Mouse (Mus musculus): Measurements from ENCODE around the gene Mip.

GRCm38 (mm10) chr10:128227592-128227991, 2.0 kb downstream of the Mip start:
- TF ChIP-seq CTCF (IDR thresholded peaks at IDR 0.05; ENCODE audit: control insufficient read depth, insufficient read depth, low read length) (no peak), POLR2A (IDR thresholded peaks at IDR 0.05; ENCODE audit: borderline replicate concordance, control insufficient read depth, low read depth, low read length) (no peak)

All from bone marrow, adult 2 months (tissue).